Mouse (Mus musculus) frontal cortex, adult 2 months (tissue): Measurements from ENCODE around the gene Sema3b. TPM values are rescaled to one million over a fixed set of nuclear protein-coding genes. Genes with fewer than 3 reads are reported as not detected.

Experiments
- DNase-seq, 2 experiments: peaks; one replicate each; pipeline ENCODE4 v3.0.0; 2022; ENCODE audit warnings: low spot score in 1 of 2; ENCODE audit errors: extremely low spot score in 1 of 2
- polyA plus RNA-seq: library from polyadenylated mRNA; depleted of rRNA; stranded (reverse); fragments of >200 nt; gene quantifications from 2 replicates; pipeline ENCODE4 v1.2.3, GENCODE M21; 2012

Gene Sema3b
- polyA plus RNA-seq, 1 experiment, result 3.4 TPM

DNA sequence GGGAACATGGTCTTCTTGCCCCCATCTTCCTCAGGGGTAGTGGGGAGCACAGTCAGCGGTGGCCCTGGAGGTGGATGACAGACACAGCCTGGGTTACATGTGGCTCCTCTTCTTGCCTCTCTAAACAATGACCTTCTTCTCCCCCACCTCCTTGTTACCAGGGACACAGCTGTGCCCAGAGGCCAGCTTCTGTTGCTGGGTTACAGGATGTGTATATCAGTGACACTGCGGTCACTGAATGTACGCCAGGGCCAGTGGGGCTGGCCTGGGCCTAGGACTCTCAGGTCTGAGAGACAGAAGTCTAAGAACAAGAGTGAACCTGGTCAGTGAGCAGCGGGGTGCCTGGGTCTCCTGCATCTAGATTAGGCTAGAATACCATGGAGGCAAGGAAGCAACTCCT, 6.0 kb upstream of the Sema3b start:
- no peak for DNase-seq

DNA sequence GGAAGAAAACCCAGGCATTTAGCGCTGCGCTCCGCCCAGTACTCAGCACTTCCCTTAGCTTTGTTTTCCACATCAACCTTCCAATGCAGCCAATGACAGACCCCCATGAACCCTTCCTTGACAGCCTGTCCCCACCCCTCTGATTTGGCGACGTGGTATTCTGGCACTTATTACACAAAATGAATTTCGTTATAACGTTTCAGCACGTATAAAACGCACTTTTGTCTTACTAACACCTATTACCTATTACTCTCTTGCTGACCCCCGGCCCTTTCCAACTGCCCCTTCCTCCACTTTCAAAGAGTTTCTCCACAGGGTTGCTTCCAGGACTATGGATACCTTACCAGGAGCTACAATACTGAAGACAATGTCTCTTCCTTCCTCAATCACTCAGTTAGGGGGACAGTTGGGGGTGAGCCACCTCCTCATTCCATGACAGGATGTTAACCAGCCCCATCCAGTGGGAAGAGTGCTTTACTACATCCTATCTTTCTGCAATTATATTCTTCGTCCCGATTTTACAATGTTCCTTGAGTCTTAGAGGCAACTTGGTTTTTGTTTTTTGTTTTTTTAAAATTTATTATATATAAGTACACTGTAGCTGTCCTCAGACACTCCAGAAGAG, 4.0 kb upstream of the Sema3b start:
- no peak for DNase-seq

GRCm38 (mm10) chr9:107612191-107612944, 3.3 kb upstream of the Sema3b start:
- peak; percentile 93 to 99 for DNase-seq

GRCm38 (mm10) chr9:107611456-107612190, 2.6 kb upstream of the Sema3b start:
- peak in 1 of 2 experiments; percentile 48 for DNase-seq

GRCm38 (mm10) chr9:107609433-107609830, 403 bp upstream of the Sema3b start:
- no peak for DNase-seq

- no peak for DNase-seq
Observed at GRCm38 (mm10) chr9:107607653-107608245, 1.3 kb downstream of the Sema3b start.

DNA sequence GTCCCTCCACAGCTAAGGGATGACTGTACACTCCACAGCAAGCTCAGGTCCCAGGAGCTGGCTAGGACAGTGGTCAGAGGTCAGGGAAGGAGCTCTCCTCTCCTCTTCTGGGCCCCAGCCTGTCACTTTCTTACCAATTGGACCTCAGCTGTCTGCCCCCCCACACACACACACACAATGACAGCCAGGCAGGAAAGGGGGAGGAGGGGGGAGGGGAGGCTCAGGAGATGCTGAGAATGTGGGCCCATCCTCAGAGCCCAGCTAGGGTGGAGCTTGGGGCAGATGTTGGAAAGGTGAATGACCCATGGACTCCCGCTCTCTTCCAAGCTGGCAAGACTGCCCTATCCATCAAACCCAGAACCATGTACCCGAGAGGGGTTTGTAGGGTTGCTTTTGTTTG, 2.0 kb downstream of the Sema3b start:
- no peak for DNase-seq

- DNase-seq, result no peak
Observed at GRCm38 (mm10) chr9:107606591-107606990, 2.4 kb downstream of the Sema3b start.

- no peak for DNase-seq
Observed at GRCm38 (mm10) chr9:107605041-107605661, 3.9 kb downstream of the Sema3b start.

- no peak for DNase-seq
Observed at GRCm38 (mm10) chr9:107603251-107603650, 5.8 kb downstream of the Sema3b start.

- DNase-seq, result peak; percentile 74 to 97
Observed at GRCm38 (mm10) chr9:107602068-107602648, 6.9 kb downstream of the Sema3b start.

DNA sequence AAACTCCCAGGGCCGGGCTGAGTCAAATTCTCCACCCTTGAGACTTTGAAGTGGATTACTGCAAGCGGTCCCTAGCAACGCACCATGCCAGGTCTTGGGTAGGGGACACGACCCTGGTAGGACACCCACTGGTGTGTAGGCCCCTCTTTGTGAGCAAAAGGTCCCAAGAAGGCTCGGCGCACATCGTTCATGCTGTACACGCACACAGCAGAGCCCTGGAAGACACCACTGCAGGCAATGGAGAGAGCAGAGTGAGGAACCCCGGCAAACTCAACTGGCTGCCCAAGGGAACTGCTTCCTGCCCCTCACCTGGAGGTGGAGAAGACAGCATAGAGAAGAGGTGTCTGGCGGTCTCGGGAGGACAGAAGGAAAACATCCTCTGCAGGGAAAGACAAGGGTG, 7.8 kb downstream of the Sema3b start:
- DNase-seq, result no peak

DNA sequence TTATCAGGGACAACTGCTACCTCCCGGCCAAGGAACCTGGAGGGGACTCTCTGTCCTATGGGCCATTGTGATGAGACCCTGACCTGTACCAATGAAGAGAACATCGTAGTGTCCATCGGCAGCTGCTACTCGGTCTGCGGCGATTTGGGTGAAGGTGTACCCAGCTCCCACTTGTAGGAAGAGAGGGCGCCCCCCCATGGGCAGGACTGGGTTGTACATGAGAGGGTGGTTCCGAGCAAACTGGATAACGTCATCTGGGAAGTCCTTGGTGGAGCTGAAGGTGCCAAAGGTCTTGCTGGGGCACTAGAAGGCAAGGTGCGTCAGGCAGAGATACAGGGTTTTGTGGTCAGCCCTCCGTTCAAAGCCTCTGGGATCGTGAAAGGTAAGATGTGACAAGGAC, 8.3 kb downstream of the Sema3b start:
- DNase-seq, result no peak

GRCm38 (mm10) chr9:107599842-107600241, 9.2 kb downstream of the Sema3b start:
- DNase-seq, result no peak

DNA sequence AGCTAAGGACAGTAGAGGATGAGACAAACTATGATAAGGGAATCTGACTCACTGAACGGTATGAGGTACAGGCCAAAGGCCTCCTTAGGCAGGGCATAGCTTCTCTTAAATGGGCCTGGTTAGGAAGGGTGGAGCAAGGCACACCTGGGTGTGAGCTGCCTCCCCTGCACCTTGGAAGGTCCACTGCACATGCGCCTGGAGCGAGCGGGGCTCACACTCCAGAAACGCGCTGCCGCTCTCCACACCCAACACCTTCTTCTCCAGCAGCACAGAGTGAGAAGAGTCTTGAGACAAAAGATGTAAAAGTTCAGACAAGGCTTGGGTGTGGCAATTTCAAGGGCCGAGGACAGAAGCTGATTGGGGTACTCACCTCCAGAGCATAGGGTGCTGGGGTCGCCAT, 9.6 kb downstream of the Sema3b start:
- no peak for DNase-seq

- DNase-seq, result no peak
Observed at GRCm38 (mm10) chr9:107598385-107598784, 10.6 kb downstream of the Sema3b start.

- DNase-seq, result no peak
Observed at GRCm38 (mm10) chr9:107596619-107597569, 12.1 kb downstream of the Sema3b start.

- DNase-seq, result no peak
Observed at GRCm38 (mm10) chr9:107594281-107595062, 14.6 kb downstream of the Sema3b start.
